Mouse (Mus musculus) forebrain, embryonic 10.5 days (tissue): ENCODE data around the gene Gm15319. TPM values are rescaled to one million over a fixed set of nuclear protein-coding genes. Genes with fewer than 3 reads are reported as not detected.
"Not testable (repeated sequence)": the region's sequence is repeated elsewhere in the genome, so short reads cannot be mapped to it uniquely, and the experiment has no call there.

Experiments
- DNase-seq: peaks from one replicate; pipeline ENCODE4 v3.0.0-alpha.2; 2017; ENCODE audit warnings: low spot score; ENCODE audit errors: extremely low spot score
- H3K27ac ChIP-seq: fragments of 300-500 bp; sonication (generic); 2 replicates; pipeline ENCODE4 v1.5.1; 2016; ENCODE audit warnings: mild to moderate bottlenecking
- H3K27me3 ChIP-seq: fragments of 300-500 bp; sonication (generic); 2 replicates; pipeline ENCODE4 v1.6.1; 2016; ENCODE audit warnings: mild to moderate bottlenecking; ENCODE audit not compliant: poor library complexity, severe bottlenecking
- H3K36me3 ChIP-seq: fragments of 300-500 bp; sonication (generic); replicated peaks from 2 replicates; pipeline ENCODE4 v1.6.1; 2016; ENCODE audit warnings: mild to moderate bottlenecking, moderate library complexity
- H3K4me1 ChIP-seq: fragments of 300-500 bp; sonication (generic); 2 replicates; pipeline ENCODE4 v1.6.1; 2016
- H3K4me3 ChIP-seq: fragments of 300-500 bp; sonication (generic); 2 replicates; pipeline ENCODE4 v1.5.1; 2016; ENCODE audit warnings: mild to moderate bottlenecking, moderate library complexity
- H3K9me3 ChIP-seq: fragments of 300-500 bp; sonication (generic); 2 replicates; pipeline ENCODE4 v1.6.1; 2016; ENCODE audit warnings: mild to moderate bottlenecking, moderate library complexity
- WGBS: fragments of 180-500 bp; shearing (Covaris S2); methylation state at CpG from one replicate; pipeline ENCODE4 v1.1.7; 2016; 5-methylcytosine and 5-hydroxymethylcytosine counted together
- polyA plus RNA-seq: library from polyadenylated mRNA; unstranded; fragments of >200 nt; fragmentation: Nextera tagmentation; extraction: Ambion mirVana; gene quantifications from 2 replicates; pipeline ENCODE4 v1.2.1, GENCODE M21; 2016

Gm15319 gene
- polyA plus RNA-seq, 1 experiment from 2014 or later: not detected

- H3K9me3 ChIP-seq, DNase-seq, H3K27me3 ChIP-seq, H3K36me3 ChIP-seq, H3K4me3 ChIP-seq, H3K27ac ChIP-seq, H3K4me1 ChIP-seq: not testable (repeated sequence)
These were observed 69.0 kb downstream of the Gm15319 start for GRCm38 (mm10) chr8:20293966-20294365.

- WGBS: 93% methylated on average over 5 of the region's 8 CpGs
- not testable (repeated sequence) for H3K27ac ChIP-seq
These were observed 73.0 kb downstream of the Gm15319 start for GRCm38 (mm10) chr8:20290015-20290414.

DNA sequence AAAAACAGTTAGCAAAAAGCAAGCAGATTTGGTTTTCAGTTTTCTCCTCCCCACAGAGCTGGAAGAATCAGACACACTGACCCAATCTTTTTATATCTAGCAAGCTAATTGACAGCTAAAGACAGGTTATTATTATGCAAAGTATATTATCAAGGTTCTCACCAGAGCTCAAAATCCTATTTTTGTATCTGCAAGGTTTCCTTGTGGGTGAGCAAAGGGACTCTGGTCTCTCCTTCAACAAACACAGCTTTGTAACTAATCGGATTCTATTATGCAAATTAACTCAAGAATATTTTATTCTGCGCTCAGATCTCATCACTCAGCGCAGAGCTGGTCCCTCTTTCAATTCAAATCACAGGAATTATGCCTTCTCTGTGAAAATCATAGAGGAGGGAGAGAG, 74.1 kb downstream of the Gm15319 start:
- H3K4me1 ChIP-seq, H3K9me3 ChIP-seq, H3K27me3 ChIP-seq, DNase-seq, H3K36me3 ChIP-seq, H3K4me3 ChIP-seq, H3K27ac ChIP-seq: not testable (repeated sequence)
- 98% methylated on average over 3 of the region's 3 CpGs for WGBS

More at GRCm38 (mm10) chr8:20290015-20290414, 73.0 kb downstream of the Gm15319 start:
- not testable (repeated sequence) for H3K4me1 ChIP-seq, H3K4me3 ChIP-seq, H3K27me3 ChIP-seq, H3K36me3 ChIP-seq, DNase-seq, H3K9me3 ChIP-seq

DNA sequence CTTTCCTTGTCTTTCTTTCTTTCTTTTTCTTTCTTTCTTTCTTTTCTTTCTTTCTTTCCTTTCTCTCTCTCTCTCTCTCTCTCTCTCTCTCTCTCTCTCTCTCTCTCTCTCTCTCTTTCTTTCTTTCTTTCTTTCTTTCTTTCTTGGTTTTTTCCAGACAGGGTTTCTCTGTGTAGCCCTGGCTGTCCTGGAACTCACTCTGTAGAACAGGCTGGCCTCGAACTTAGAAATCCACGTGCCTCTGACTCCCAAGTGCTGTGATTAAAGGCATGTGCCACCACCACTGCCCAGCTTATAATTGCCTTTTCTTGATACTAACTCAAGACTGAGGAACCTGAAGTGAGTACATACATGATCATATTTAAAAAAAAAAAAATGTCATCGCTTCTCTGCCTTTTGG, 75.3 kb downstream of the Gm15319 start:
- not testable (repeated sequence) for H3K4me3 ChIP-seq, H3K36me3 ChIP-seq, H3K9me3 ChIP-seq, DNase-seq, H3K4me1 ChIP-seq, H3K27me3 ChIP-seq, H3K27ac ChIP-seq
- WGBS: 93% methylated on average over 3 of the region's 3 CpGs
